Mouse (Mus musculus) CD4-positive naive resting alpha-beta T cell, adult 76 days (primary cell): ENCODE results near the gene Bdp1. TPM values are rescaled to one million over a fixed set of nuclear protein-coding genes. Genes with fewer than 3 reads are reported as not detected.

Experiments used
- total RNA-seq: library from RNA; stranded (reverse); gene quantifications from one replicate; pipeline ENCODE4 v1.2.4, GENCODE M21; 2023

The Bdp1 gene
- 73.7 TPM for total RNA-seq

DNA sequence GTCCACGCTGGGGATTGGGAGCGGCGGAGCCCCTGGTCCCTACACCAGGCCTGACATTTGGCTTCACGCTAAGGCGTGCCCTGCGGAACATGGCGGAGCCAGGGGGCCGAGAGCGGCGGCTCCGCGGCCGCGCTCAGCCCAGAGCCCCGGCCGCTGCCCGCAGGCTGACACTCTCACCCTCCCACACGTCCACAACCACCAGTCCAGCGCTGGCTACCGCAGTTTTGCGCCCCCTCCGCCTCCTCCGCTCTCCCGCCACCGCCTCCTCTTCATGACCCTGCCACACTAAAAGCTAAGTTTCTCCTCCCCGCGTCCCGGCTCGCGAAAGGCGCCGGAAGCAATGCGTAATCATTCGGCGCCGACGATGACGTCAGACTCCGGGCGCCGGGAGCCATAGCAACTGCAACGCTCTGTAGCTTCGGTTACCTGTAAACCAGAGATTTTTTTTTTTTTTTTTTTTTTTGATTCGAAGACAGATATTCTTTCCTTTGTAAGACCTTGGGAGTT is at the start of gene Bdp1:
TSS of gene Bdp1 (minus strand) at position 323 of the 507 bp plus-strand sequence.

DNA sequence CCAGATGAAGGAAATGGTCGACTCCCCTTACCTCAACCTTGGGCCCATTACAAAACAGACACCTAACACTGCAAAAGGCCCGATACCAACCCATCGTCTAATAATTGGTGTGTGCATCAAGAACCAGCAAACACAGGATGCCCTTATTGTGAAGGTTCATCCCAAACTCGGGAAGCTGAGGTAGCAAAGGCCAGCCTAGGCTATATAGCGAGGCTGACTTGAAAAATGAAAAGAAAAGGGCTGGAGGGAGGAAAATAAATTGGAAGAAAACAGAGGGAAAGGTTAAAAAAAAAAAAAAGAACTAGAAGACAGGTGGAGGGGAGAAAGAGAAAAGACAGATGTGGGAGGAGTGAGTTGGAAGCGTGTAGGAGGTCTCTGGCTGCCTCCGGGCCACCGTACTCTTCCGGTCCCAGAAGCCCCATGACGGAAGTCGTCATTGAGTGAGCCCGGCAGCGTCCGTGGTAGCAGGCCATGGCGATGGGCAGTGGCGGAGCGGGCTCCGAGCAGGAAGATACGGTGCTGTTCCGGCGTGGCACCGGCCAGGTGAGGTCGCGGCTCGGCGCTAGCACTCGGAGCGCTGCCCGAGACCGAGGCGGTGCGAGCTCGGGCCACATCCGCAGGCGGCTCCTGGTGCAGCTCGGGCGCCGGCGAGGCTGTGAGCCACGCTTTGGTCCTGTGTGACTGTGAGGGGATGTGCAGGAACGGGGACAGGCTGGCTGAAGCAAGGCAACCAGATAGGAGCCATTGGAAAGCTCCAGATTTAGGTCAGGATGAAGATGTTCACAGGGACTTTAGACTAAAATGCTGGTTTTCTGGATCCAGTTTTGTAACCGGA is 20.8 kb upstream of the Bdp1 start, which contains the start of gene Smn1:
TSS of gene Smn1 (plus strand) at position 430 of the 835 bp plus-strand sequence.

DNA sequence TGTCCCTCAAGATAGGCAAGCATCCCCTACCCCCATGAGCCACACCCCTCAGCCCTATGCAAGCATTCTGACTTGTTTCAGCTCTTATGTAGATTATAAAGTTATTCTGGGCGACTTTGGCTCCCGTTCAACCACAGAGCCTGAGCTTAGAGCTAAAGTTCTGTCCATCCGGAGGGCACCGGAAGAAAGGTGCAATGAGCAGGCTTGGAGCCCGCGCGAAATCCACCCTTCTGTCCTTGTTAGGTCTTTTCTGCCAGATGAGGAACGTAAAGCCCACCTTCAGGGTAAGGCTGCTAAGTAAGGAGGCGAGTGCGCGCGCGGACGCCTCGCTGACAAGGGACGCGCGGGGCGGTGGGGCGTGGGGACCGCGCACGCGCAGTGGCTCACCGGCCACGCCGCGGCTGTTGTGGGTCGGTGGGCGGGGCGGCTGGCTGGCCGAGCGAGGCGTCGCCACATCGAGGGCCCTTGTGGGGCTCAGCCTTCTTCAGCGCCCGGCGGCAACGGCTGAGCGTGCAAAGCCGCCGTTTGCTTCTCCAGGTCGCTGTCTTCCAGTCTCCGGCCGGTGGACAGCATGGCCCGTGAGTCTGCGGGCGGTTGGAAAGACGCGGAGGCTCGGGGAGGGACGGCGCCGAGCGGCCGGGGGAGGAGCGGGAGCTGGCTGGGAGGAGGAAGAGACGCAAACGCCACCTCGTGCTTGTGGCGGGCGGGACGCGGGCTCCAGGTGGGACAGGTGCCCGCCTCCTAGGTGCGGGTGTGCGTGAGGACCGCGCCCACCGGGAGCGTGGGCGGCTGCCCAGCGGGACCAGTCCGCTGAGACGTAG is 4.0 kb upstream of the Bdp1 start, which contains the start of gene Serf1:
TSS of gene Serf1 (plus strand) at position 361 of the 821 bp plus-strand sequence.

DNA sequence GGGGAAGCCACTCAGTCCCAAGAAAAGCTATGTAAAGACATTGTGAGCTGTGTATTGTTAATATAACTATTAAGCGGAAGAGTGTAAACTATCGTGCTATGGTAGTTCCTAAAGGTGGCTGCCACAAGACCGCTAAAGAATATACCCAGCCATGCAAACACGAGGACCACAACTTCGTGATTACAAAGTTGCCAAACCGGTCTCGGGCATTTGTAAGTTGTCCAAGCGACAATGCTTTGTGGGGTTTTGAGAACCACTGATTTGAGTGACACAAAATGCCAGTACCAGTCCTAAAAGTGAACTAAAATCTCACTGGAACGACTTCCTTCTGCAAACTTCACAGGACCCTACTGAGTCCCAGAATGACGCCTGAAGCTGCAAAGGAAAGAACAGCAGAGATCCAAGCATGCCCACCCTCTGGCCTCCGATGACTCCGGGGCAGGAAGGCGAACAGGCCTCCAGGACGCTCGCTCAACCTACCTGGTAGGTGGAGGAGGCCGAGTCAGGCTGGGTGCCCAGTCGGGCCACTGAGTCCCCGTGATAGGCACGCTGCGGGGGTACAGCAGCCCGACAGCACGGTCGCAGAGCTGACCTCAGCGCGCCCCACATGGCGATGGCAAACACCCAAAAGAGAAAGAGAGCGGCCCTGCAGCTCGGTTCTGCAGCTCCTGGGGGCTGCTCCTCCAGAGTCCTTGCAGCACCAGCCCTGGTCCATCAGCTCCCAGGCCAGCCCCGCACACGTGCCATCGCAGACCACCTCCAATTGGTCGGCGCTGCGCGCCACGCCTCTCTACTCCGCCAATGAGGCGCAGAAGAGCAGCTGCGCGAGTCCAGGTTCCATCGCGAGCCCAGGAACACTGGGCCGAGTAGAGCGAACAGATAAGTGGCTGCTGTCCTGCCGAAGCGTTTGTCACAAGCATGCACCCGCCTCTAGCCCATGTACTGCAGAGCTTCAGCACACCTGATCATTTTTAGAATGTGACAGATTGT is 88.7 kb downstream of the Bdp1 start, which contains the start of gene Mccc2:
TSS of gene Mccc2 (minus strand) at position 734 of the 990 bp plus-strand sequence.

Other genes starting within 250 kb of the Bdp1 start
- not detected for gene Cartpt, start 203.0 kb downstream of the Bdp1 start, total RNA-seq
- gene Mccc2, start 88.4 kb downstream of the Bdp1 start, total RNA-seq: 15.5 TPM
- gene Serf1, start 3.9 kb upstream of the Bdp1 start, total RNA-seq: 1.1 TPM
- gene Smn1, start 20.8 kb upstream of the Bdp1 start, total RNA-seq: 89.4 TPM
- 2.7 TPM for gene Naip2, start 98.0 kb upstream of the Bdp1 start, total RNA-seq
- gene Naip5, start 142.3 kb upstream of the Bdp1 start, total RNA-seq: 1.4 TPM
- 0.64 TPM for gene Naip6, start 213.6 kb upstream of the Bdp1 start, total RNA-seq